Mouse (Mus musculus) liver, adult 2 months (tissue): ENCODE measurements around the gene Tet3. TPM values are rescaled to one million over a fixed set of nuclear protein-coding genes. Genes with fewer than 3 reads are reported as not detected.

Experiments used
- DNase-seq: peaks from one replicate; pipeline ENCODE4 v3.0.0-alpha.2; 2011; ENCODE audit warnings: low read depth, low spot score; ENCODE audit errors: extremely low read depth
- H3K27ac ChIP-seq: fragments of 200-500 bp; replicated peaks from 2 replicates; pipeline ENCODE4 v1.5.1; 2012; ENCODE audit warnings: low read depth, mild to moderate bottlenecking, control low read depth, inconsistent platforms, low read length; ENCODE audit not compliant: insufficient read depth
- H3K27me3 ChIP-seq: fragments of 200-500 bp; 2 replicates; pipeline ENCODE4 v1.6.1; 2012; ENCODE audit warnings: mild to moderate bottlenecking, moderate library complexity, low read length, inconsistent platforms; ENCODE audit not compliant: control insufficient read depth, insufficient read depth
- H3K36me3 ChIP-seq: fragments of 200-500 bp; 2 replicates; pipeline ENCODE4 v1.6.1; 2012; ENCODE audit warnings: low read length, inconsistent platforms; ENCODE audit not compliant: control insufficient read depth, insufficient read depth
- H3K4me1 ChIP-seq: fragments of 200-500 bp; 2 replicates; pipeline ENCODE4 v1.6.1; 2011; ENCODE audit warnings: low read length; ENCODE audit not compliant: control insufficient read depth, insufficient read depth
- H3K4me3 ChIP-seq: fragments of 200-500 bp; 2 replicates; pipeline ENCODE4 v1.5.1; 2011; ENCODE audit warnings: low read depth, mild to moderate bottlenecking, control low read depth, low read length, moderate library complexity; ENCODE audit not compliant: insufficient read depth
- H3K79me2 ChIP-seq: fragments of 200-500 bp; 2 replicates; pipeline ENCODE4 v1.6.1; 2012; ENCODE audit warnings: inconsistent platforms, mild to moderate bottlenecking, low read length, moderate library complexity; ENCODE audit not compliant: control insufficient read depth, insufficient read depth
- H3K9ac ChIP-seq: fragments of 200-500 bp; 2 replicates; pipeline ENCODE4 v1.6.1; 2012; ENCODE audit warnings: low read depth, mild to moderate bottlenecking, control low read depth, inconsistent platforms, low read length
- CTCF ChIP-seq: fragments of 200-500 bp; IDR thresholded peaks from 2 replicates; pipeline ENCODE4 v1.5.1; 2011; ENCODE audit warnings: low read depth, low read length, control low read depth
- POLR2A ChIP-seq: fragments of 200-500 bp; IDR thresholded peaks from 2 replicates; pipeline ENCODE4 v1.6.1; 2011; ENCODE audit warnings: low read length, control low read depth; ENCODE audit not compliant: insufficient read depth; ENCODE audit errors: extremely low read depth
- WGBS: fragments of 180-500 bp; shearing (Covaris S2); methylation state at CpG from one replicate; pipeline ENCODE4 v1.1.7; 2018; 5-methylcytosine and 5-hydroxymethylcytosine counted together
- polyA plus RNA-seq: library from polyadenylated mRNA; depleted of rRNA; stranded (reverse); fragments of >200 nt; gene quantifications from 2 replicates; pipeline ENCODE4 v1.2.3, GENCODE M21; 2012
- total RNA-seq: library from RNA; depleted of rRNA; stranded (reverse); fragments of >200 nt; gene quantifications from 2 replicates; pipeline ENCODE4 v1.2.3, GENCODE M21; 2014

Tet3 gene
- total and polyA plus RNA-seq, 2 experiments, result 4.5 to 4.6 TPM

DNA sequence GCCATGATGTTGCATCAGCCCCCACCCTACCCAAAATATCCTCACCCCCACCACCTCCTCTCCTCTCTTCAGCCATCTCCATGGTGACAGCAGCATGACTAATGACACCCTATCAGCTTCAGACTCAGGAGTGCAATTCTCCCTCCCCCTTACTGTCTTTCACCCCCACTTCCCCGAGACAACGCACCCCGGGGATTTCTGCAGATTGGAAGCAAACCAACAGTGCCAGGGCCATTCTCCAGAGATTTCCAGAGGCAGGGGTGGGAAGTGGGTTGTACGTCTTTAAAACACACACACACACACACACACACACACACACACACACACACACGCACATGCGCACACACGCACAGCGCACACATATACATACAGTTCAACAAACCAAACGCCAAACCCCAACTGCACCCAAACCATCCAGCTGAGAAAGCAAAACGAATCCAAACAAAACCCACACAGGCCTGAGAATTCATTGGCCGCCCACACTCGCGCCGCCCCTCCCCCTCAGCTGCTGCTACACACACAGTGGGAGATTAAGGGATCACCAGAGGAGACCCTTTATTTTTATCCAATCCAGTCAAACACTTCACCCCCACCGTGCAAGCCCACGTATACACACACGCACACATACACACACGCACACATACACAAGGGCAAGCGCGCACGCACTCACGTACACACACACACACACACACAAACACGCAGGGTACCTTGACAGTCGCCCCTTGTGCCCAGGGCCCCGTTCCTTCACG lies 18.2 kb downstream of the Tet3 start:
- Histone ChIP-seq H3K36me3 (peaks cover 1% of the 10 kb centered on the region; the same call in 1 of the 2 replicates), H3K27ac (peak overlapping the region; percentile 62), H3K27me3 (no peaks in the 10 kb centered on the region), H3K4me1 (peaks cover 22% of the 10 kb centered on the region), H3K9ac (peak overlapping the region; percentile 64), H3K79me2 (peaks cover 25% of the 10 kb centered on the region), H3K4me3 (peak overlapping the region; percentile 79)
- TF ChIP-seq CTCF (no peak), POLR2A (no peak)
- 5% methylated on average over 26 of the region's 26 CpGs for WGBS
- peak; percentile 41 for DNase-seq

DNA sequence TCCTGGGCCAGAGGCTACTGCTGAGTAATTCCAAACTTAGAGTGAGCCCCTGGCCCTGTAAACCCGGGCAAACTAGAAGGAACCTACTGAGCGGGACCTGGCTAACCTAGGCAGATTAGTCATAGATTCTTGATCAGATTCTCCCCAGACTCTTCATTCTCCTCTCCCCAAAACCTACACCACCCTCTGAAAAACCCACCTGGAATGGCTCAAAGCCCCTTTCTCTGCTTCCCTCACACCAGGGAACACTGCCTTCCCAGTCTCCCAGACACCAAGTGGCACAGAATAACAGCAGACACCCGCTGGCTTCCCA lies 18.7 kb downstream of the Tet3 start:
- 61% methylated on average over 3 of the region's 3 CpGs for WGBS
- Histone ChIP-seq H3K4me3 (no peak overlapping the region), H3K27ac (no peak overlapping the region), H3K36me3 (peaks cover 4% of the 10 kb centered on the region; the same call in 1 of the 2 replicates), H3K9ac (no peak overlapping the region), H3K27me3 (no peaks in the 10 kb centered on the region), H3K79me2 (peaks cover 28% of the 10 kb centered on the region), H3K4me1 (peaks cover 22% of the 10 kb centered on the region)
- TF ChIP-seq CTCF (no peak), POLR2A (no peak)
- no peak for DNase-seq

DNA sequence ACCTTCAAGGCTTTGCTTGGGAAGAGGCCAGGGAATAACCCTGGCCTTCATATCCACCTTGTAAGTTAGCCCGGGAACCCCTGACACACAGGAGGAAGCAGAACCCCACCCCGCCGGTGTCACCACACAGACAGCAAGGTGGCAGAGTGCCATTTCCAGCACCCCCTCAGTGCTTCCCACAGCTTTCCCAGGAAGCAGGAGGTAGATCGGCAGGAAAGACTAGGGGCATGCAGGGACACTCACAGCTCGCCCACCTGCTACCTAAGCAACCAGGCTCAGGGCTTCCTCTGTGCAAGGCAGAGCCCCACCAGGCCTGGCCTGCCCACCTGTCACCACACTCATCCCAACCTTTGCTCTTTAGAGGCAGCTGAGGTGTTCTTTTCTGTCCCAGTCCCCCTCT lies 19.1 kb downstream of the Tet3 start:
- TF ChIP-seq POLR2A (no peak), CTCF (no peak)
- Histone ChIP-seq H3K36me3 (peaks cover 4% of the 10 kb centered on the region; the same call in 1 of the 2 replicates), H3K79me2 (peaks cover 30% of the 10 kb centered on the region), H3K4me3 (no peak overlapping the region), H3K4me1 (peaks cover 22% of the 10 kb centered on the region), H3K27me3 (no peaks in the 10 kb centered on the region), H3K9ac (no peak overlapping the region; the same call in 1 of the 2 replicates), H3K27ac (no peak overlapping the region)
- no peak for DNase-seq
- WGBS, result 73% methylated on average over 5 of the region's 5 CpGs

GRCm38 (mm10) chr6:83439119-83439767 lies 19.6 kb downstream of the Tet3 start:
- DNase-seq, result no peak
- H3K79me2 ChIP-seq, result peaks cover 32% of the 10 kb centered on the region
- no peak overlapping the region for H3K9ac ChIP-seq
- H3K27me3 ChIP-seq, result no peaks in the 10 kb centered on the region
- no peak overlapping the region for H3K4me3 ChIP-seq
- peaks cover 4% of the 10 kb centered on the region; the same call in 1 of the 2 replicates for H3K36me3 ChIP-seq
- peaks cover 22% of the 10 kb centered on the region for H3K4me1 ChIP-seq
- no peak overlapping the region for H3K27ac ChIP-seq
- 90% methylated on average over 13 of the region's 13 CpGs for WGBS
- TF ChIP-seq POLR2A (no peak), CTCF (no peak)

- 86% methylated on average over 3 of the region's 3 CpGs for WGBS
- no peak for TF ChIP-seq CTCF
- no peak for TF ChIP-seq POLR2A
These were observed 20.3 kb downstream of the Tet3 start for GRCm38 (mm10) chr6:83438584-83438983.

DNA sequence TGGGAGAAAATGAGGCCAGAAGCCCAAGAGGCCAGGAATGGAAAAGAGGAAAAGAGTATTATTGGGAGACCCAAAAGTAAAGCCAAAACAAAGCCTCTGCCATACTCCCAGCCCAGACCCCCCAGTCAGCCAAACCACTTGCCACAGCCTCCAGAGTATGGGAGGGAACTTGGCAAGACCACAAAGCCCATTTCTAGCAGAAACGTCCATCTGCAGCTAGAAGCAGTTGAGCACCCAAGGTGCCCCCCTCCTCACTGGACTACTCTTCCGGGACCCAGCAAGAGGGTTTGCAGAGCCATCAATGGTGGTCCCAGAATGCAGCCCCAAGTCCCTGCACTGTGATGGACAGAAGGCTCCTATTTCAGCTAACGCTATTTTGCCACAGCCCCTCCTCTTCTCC lies 21.1 kb downstream of the Tet3 start:
- H3K79me2 ChIP-seq, result peaks cover 41% of the 10 kb centered on the region
- no peak overlapping the region for H3K27ac ChIP-seq
- no peak overlapping the region for H3K4me3 ChIP-seq
- no peak overlapping the region for H3K9ac ChIP-seq
- H3K36me3 ChIP-seq, result peaks cover 4% of the 10 kb centered on the region; the same call in 1 of the 2 replicates
- H3K27me3 ChIP-seq, result no peaks in the 10 kb centered on the region
- TF ChIP-seq POLR2A, result no peak
- TF ChIP-seq CTCF, result no peak
- peaks cover 15% of the 10 kb centered on the region for H3K4me1 ChIP-seq
- 77% methylated on average over 3 of the region's 3 CpGs for WGBS
- no peak for DNase-seq

More at GRCm38 (mm10) chr6:83438584-83438983, 20.3 kb downstream of the Tet3 start:
- Histone ChIP-seq H3K36me3 (peaks cover 4% of the 10 kb centered on the region; the same call in 1 of the 2 replicates), H3K27ac (no peak overlapping the region), H3K9ac (no peak overlapping the region), H3K79me2 (peaks cover 36% of the 10 kb centered on the region), H3K27me3 (no peaks in the 10 kb centered on the region), H3K4me1 (peaks cover 19% of the 10 kb centered on the region), H3K4me3 (no peak overlapping the region)
- no peak for DNase-seq
